Mouse (Mus musculus) T-cell, adult 2 months (primary cell): ENCODE measurements around the gene Stx18.
A peak's percentile ranks its signal among the peaks of the same experiment; 100 is the strongest.

Experiments used
- DNase-seq: peaks from one replicate; pipeline ENCODE4 v3.0.0; 2022; ENCODE audit warnings: low spot score

The Stx18 gene

DNA sequence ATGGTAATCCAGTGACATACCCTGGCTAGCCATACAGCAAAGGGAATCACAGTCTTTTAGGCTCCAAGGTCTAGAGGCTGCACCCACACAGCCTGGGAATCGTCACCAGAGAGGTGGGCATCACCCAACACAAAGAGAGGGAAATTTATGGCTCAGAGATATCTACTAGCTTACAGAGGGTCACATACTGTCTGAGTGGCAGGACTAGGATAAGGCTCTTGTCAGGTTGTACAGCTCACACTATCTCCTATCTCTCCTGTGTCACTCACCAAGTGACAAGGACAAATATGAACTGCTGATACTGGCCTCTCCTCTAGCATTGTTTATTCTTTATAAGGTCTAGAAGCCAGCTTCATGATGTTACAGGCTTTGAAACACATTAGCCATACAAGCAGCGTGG lies 90.8 kb downstream of the Stx18 start:
- no peak for DNase-seq

DNA sequence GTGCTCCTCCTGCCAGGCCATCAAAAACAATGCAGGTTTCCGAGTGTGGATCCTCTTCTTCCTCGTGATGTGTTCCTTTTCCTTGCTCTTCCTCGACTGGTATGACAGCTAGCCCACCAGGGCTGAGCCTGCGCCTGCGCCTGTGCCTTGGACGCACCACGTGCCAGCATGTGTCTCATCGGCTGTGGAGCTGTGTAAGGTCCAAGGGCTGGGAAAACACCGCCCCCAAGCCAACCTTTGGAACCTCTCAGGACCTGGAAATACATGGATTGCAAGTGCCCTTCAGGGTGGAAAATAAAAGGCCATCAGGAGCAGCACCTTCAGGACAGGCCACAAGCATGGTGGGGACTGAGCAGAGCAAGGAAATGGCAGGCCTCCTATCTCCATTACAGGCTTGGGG lies 97.7 kb downstream of the Stx18 start:
- no peak for DNase-seq

DNA sequence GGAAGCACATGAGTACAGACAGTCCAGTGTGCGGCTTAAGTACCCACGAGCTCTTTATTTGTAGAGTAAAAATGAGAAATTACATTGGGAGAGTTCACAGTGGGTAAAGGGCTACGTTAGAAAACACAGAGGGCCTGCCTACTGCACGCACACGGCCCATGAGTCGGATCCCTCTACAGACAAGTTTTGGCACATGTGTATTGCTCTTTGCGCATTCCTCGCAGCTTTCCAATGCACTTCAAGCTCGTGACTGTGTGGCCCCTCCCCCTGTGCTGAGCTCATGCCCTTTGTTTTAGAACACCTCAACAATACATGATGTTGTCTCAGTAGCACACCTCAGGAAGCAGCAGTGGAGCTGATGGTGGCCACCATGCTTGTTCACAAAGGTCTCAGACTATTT lies 98.6 kb downstream of the Stx18 start:
- DNase-seq: no peak

DNA sequence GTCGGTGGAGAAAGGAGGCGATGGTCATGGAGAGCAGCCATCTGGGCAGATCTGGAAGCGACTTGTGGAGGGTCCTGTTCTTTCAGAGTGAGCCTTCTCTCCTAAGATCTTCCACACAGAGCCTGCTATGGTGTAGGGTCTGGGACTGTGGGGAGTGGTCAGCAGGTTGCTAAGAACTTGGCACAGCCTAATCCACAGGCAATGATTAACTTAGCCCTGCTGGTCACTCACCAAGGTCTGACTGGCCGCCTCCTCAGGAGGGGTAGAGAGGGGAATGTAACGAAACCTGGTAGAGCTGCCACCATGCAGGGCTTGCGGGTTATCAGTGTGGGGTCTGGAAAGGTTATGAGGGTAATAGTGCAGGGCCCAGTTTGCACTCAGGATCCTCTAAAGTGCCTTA lies 102.4 kb downstream of the Stx18 start:
- no peak for DNase-seq

DNA sequence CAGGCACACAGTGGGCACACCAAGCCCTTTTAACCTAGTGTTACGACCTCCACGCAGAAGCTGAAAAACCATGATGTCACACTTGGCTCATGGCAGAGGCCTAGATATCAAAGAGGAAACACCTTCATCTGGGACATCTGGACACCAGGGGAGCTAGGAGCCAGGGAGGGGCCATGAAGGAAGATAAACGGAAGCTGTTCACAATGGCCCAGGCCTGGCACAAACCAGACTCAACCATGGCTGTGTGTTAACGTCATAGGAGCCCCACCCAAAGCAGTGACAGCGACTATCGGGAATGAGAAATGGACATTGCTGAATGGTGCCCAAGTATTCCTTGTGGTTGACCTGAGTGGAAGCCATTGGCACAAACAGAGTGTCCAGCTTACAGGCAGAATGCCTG lies 108.0 kb downstream of the Stx18 start:
- no peak for DNase-seq

DNA sequence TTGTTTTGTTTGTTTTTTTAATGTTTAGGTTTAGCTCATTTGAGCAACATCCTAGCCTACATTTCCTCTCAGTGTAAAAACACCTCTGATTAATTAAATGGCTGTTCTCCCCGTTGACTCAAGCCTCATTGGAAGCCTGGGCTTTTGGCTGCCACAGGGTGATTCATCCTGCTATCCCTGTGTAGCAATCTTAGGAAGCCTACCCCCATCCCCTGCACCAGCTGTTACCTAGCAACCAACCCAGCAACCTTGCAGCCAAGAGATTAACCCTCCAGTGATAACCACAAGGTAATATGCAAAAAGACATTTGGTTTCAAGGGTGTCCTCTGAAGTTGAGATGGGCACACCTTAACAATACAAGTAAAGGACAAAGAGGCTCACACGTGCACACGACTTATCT lies 112.7 kb downstream of the Stx18 start:
- DNase-seq: no peak

DNA sequence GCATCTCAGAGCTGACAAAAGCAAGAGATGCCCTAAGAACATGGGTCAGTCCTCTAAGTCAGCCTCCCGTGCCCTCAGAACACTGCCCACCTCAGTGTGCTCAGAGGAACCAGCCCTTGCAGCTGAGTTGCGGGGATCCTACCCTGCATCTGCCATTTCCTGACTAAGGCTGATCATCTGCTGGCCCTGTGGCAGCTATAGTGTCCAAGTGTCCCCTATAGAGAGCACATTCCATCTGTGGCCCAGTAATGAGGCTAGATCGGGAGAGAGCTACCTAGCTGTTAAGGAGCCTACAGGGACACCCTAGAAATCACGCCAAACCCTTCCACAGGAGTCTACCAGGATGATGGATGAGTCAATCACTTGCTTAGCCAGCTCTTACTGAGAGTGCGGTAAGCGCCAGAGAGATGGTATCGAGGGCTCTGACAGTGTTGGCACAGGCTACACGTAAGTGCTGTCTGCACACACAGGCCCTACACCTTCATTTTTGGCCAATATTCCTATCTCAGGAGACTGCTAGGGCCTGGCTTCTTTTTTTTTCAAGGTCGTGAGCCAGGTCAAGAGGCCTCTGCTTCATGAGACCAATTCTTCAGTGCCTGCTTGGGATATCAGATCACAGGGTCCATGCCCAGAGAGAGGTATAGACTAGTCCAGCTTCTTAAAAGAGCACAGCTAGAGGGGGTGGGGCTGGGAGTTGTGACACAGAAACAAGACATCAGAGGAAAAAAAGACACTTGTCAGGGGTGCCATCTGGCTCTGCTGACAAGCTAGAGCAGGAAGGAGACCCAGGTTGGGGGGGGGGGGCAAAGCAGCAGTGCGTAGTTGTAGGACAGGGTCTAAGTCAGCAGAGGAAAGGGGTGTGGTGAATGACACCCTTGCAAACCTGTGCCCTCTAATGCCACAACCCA lies 113.9 kb downstream of the Stx18 start:
- DNase-seq: no peak

DNA sequence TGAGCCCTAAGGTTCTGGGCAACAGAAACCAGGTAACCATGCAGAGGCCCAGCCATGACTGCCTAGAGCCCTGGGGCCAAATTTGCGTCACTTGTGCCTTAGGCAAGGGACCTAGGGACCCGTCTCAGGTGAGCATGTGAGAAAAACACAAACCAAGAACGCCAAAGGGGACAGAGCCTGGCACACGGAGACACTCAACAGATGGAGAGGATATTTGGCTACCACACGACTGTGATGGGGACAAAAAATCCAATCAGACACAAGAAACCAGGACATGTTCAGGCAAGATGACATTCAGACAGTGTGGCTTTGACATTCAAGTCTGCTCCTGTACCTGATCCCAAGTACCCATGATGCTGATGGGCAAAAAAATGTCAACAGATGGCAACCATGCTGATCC lies 115.1 kb downstream of the Stx18 start:
- DNase-seq: no peak

DNA sequence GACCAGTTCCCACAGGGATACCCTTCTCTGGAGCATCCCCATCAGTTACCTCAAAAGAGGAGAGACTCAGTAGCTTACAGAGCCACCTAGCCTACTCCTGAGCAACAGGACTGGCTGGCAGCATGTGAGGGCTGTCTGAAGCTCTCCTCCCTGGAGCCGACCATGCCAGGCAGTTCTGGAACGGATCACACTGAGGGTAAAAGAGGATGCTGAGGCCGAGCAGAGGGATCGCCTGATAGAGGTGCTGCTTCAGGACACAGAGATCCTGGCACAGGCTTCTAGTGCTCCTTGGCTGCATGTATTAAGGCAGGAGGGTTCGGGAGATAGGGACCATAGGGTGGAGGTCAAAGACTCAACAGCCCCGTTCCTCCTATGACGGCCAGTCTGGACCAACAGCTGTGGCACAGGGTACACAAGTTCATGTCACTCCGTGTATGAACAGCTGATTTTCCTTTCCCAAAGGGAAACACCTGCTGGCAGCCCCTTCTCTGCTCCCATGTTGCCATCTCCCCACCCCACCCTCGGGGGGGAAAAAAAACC lies 119.0 kb downstream of the Stx18 start:
- DNase-seq: no peak

DNA sequence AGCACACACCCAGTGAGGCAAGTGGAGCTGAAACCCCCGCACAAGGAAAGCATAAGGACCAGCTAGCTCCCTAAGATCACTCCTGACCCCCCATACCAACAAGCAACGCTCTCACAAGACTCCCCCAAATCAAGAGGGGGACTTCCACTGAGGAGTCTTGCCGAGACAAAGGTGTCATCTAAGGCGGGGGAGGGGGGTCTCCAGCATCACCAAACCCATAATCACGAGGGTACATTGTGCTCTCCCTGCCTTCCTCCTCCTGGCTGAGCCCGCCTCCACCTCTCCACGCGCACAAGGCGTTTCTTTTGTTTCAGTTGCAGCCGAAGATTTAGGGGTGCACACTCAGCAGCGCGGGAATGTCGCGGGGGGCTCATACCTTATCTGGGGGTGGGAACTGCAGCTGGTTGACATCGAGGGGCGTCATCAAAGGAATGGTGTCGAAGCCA lies 120.0 kb downstream of the Stx18 start:
- no peak for DNase-seq

DNA sequence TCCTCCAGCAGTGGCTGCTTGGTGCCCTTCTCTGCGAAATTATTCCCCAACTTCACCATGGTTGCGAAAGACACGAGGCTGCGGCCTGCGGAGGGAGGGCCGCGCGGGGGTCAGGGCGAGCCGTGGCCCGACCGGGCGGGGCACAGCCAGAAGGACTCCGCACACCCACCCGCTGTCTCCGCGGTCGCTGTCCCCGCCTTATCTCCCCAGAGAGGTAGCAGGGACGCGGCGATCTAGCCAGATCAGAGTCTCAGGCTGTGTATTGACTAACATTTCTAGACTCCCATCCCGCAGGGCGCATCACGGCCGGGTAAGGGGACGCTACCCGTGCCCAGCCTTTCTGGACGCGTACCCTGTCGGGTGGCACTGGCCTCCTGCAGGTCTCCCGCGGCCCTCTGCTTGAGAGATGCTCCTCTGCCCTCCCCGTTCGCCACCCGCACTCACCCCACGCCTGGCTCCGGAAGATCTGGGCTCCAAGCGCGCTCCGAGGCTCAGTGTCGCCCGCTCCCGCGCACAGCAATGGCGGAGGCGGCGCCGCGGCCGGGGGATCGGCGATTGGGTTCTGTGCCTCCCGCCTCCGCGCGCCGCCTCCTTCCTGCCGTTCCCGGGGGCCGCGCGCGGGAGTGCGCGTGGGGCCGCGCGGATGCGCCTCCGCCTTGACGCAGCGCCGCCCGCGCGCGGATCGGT lies 120.5 kb downstream of the Stx18 start:
- peak; percentile 2 for DNase-seq

DNA sequence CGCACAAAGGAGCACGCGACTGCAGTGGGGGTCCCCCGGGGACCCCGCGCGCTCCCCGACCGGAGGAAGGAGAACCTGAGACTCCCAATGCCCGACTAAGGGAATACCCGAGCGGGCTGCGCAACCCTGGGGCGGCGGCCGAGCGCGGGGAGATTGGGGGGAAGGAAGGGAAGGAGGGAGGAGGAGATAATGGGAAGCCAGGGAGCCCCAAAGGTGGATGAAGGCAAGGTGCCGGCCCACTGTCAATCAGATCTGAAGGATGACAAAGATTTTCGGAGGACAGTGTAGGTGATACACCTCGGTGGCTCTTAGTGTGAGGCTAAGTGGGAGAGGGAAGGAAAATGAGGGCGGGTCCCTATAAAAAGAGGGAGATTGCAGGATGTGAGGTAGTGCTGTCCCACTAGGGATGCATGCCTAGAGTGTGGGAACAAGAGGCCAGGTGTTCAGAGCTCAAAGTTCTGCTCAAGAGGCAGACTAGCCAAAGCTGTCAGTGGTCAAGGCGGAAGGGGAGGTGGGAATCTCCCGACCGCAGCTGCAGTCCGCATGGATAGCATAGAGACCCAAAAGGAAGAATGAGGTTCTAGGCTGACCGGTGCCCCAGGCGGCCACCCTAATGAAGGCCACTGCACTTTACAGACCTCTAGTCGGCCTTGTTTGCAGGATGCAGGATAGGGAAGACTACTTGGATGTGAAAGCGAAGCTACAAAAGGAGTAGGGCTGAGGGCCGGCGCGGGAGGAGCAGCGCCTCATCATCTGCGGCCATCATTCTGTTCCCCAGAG lies 121.3 kb downstream of the Stx18 start, which contains the start of gene Nsg1:
TSS of gene Nsg1 (minus strand) at position 274 of the 780 bp plus-strand sequence.
- DNase-seq: no peak

DNA sequence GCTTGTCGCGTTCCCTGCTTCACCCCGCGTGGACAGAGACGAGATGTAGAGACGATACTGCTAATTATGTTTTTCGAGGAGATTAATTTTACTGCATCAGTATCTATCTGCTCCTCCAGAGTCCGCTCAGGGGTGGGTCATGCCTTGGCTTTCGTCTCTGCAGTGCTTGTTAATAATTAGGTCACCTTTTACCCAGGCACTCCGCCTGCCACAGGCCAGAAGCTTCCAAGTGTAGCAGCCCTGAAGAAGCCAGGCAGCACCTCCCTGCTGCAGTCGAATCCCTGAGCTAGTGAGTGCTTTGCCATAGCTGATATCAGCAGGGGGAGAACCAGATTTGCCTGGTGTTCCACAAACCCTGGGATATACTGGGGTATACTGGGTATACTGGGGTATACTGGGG lies 130.0 kb downstream of the Stx18 start:
- no peak for DNase-seq

DNA sequence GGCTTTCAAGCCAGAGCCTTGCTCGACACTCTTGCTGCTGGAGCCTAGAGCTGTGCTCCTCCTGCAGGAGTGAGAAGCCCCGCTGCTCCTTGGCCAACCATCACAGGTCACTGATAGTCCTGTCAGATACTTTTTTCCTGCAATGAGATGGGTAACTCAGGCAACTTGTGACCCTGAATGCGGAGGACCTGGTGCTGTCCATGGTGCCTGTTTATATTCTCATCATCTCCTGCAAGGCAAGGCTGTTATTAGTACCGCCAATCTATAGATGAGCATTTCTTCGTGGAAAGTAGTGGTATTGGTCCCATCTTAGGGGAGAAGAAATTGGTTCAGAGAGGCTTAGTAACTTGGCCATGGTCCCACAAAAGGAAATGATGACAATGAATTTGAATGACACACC lies 135.2 kb downstream of the Stx18 start:
- DNase-seq: no peak

DNA sequence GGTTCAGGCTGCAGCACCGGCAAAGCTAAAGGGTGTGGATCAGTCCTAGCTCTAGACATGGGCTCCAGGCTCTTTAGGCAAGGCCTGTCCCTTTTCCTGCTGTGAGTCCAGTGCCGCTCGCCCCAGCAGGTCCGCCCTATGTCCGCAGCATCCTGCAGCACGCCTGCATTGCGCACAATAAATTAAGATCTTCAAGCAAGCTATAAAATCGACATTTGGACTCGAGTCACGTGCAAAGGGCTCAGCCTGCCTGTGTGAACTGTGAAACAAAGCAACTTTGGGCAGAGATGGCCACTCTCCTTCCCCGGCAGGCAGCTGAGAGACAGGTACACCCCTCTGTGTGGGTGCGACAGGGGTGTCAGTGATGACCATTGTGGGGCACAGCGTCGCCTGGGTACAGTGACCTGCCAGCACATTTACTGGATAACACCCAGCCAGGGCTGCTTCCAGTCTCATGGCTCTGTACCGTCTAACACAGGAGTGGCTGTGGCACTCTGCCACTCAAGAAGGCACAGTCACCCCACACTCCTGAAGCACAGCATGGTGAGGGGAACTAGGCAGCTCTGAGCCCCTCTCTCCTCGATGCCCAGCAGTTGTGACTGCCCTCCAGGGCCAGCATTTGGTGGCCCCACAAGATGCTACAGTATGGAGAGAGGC lies 135.8 kb downstream of the Stx18 start:
- no peak for DNase-seq

DNA sequence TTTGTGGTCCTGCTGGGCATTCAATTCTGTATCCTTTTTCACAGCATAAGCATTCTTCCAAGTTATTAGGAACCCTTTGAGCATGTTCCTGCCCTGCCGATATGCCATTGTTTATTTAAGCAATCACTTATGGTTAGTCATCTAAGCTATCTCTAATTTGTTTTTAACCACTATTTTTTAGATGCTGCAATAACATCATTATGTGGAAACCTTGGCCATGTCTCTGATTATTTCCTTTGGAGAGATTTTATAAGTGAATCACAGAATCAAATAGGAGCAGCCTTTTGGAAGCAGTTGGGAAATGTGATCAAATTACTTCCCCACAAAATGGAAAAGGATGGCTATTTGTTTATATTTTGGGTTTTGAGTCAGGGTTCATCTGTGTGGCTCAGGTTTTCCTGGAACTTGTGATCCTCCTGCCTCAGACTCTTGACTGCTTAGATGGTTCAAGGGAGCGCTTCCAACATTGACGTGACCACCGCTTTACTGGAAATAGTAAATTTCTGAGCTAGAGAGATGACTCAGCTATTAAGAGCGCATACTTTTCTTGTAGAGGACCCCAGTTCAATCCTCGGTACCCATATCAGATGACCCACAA lies 146.2 kb downstream of the Stx18 start:
- DNase-seq: no peak

DNA sequence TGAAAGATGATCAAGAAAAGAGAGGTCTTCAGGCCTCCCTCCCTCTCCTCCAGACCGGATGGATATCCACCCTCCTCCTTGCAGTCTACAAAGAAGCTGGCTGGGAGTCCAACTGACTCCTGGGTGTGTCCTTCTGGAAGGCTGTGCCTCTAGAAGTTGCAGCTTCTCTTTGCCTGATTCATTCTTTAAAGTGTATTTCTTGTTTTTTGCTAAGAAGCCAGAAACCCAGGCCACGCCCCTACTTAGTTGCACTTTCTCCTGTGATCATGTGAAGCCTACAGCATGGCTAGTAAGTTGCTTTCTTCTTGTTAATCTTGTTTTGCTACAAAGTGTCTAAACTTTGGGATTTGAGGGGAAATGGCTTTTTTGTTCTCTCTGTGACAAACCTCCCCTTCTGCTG lies 148.5 kb downstream of the Stx18 start:
- no peak for DNase-seq
